Mouse (Mus musculus): ENCODE results near the gene Znhit3.
"Not testable (repeated sequence)": the region's sequence is repeated elsewhere in the genome, so short reads cannot be mapped to it uniquely, and the experiment has no call there.

Znhit3 gene

DNA sequence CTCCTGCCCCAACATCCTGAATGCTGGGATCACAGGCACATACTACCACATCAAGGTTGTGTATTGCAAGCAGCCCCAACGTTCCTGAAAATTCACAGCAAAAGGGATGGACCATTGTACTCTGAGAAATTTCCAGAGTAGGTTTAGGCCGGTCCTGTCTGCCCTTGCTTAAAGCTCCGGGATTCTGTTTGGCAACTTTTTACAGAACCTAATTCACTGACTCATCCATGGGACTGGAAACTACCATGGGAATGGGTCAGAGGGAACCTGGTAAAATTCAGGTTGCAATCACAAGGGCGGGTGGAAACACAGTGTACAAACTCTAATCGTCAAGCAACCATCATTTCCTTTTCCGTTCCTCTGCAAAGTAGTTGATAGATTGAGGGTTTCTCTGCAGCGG lies 3.8 kb upstream of the Znhit3 start:
- peak; percentile 47 for DNase-seq (ENCODE audit: low read depth)

DNA sequence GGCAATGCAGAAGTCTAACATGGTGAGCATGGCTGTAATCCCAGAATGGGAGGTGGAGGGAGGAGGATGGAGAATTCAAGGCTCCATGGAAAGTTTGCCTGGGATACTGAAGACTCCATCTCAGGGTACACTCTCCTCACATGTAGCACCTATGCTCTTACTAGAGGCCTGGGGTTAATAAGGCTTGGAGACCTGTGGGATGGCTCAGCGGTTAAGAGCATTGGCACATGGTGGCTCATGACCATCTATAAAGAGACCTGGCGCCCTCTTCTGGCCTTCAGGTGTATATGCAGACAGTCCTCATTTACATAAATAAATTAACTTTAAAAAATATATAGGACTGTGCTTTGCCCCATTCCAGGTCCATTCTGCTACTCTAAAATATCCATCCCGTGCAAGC lies 3.1 kb upstream of the Znhit3 start:
- peak; percentile 63 for DNase-seq (ENCODE audit: low read depth)

- peak; percentile 96 for DNase-seq (ENCODE audit: low read depth)
These were observed 2.3 kb upstream of the Znhit3 start for GRCm38 (mm10) chr11:84918425-84918824.

- peak; percentile 60 for DNase-seq (ENCODE audit: low read depth)
These were observed 636 bp upstream of the Znhit3 start for GRCm38 (mm10) chr11:84916703-84917300.

GRCm38 (mm10) chr11:84914673-84915072 lies 1.5 kb downstream of the Znhit3 start:
- DNase-seq (ENCODE audit: low read depth), result no peak

DNA sequence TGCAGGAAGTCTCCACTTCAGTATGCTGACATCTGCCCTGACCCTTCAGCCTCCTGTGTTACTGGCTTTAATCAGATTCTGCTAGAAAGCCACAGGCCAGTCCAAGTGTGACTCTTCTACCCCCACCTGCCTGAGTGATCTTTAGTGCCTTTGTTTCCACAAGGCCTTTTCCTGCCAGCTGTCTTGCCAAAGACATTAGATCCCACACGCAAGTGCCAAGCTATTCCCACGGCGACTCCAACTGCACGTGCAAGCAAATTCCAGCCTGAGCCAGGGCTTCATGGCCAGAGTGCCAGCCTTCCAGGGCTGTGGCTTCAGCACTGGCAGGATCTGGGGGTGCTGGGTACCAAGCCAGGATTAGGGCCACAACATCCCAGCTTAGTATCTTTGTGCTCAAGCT lies 5.8 kb downstream of the Znhit3 start:
- no peak for DNase-seq (ENCODE audit: low read depth)

DNA sequence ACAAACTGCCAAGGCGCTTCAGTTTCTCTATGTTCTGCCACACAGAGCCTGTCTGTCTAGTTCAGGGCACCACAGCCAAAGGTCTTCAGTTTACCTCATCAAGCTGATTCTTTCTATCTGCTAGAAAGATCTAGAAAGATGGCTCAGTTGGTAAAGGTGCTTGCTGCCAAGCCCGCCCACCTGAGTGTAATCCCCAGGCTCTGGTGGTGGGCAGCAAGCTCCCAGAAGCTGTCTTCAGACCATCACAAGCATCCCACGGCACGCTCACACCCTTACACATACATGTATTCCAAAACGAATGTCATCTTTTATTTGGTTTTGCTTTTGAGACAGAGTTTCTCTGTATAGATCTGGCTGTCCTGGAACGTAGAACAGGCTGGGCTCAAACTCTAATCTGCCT lies 7.7 kb downstream of the Znhit3 start:
- no peak for DNase-seq (ENCODE audit: low read depth)

DNA sequence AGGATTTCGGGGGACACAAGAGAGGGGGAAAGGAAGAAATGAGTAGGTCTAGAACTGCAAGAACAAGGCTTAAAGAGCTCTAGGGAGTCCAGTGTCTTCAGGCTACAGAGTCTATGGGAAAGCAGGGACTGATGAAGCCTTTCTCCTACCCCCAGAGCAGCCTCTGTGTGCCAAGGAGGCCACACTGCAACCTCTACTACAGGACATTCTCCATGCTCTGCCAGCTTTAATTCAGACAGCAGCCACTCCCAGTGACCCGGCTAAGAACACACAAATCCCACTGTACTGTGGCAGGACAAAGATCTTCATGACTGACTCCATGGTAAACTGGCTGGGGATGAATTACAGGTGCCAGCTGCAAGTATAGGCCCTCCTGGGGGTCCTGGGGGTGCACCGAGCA lies 9.1 kb downstream of the Znhit3 start:
- no peak for DNase-seq (ENCODE audit: low read depth)

GRCm38 (mm10) chr11:84904597-84905144 lies 11.5 kb downstream of the Znhit3 start:
- DNase-seq (ENCODE audit: low read depth), result no peak

- DNase-seq (ENCODE audit: low read depth), result no peak
These were observed 23.1 kb downstream of the Znhit3 start for GRCm38 (mm10) chr11:84893113-84893512.

DNA sequence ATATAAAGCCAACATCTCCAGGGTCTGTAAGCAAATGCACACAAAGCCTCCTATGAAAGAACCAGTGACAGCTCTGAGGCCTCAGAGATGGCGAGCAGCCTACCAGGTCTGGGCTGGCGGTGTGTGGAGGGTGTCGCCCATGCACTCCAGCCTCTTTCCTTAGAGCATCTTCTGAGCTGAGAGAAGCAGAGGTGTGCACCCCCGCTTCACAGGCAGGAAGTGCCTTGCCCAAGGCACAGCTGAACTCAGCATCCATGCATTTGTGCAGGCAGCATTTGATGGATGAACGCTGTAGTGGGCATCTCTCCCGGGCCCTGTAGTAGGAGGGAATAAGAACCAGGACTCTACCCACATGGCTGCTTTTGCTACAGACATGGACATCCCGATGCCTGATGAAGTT lies 24.5 kb downstream of the Znhit3 start:
- DNase-seq (ENCODE audit: low read depth), result no peak

- no peak for DNase-seq (ENCODE audit: low read depth)
These were observed 26.7 kb downstream of the Znhit3 start for GRCm38 (mm10) chr11:84889492-84889891.

DNA sequence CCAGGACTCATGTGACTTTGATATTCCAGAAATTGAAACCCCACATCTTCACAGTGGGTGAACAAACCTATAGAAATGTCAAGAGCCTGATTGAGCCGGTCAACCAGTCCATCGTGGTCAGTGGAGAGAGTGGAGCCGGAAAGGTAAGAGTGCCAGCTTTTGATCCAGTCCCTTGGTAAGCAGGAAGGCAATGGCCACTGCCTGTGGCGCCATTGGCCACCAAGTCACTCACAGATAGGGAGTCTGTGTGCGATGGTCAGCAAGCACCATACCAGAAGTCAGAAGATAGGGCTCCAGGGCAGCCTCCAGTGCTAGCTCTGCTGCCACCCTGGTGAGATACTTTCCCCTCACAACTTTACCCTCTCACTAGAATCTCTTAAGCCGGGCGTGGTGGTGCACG lies 28.1 kb downstream of the Znhit3 start:
- DNase-seq (ENCODE audit: low read depth), result no peak

DNA sequence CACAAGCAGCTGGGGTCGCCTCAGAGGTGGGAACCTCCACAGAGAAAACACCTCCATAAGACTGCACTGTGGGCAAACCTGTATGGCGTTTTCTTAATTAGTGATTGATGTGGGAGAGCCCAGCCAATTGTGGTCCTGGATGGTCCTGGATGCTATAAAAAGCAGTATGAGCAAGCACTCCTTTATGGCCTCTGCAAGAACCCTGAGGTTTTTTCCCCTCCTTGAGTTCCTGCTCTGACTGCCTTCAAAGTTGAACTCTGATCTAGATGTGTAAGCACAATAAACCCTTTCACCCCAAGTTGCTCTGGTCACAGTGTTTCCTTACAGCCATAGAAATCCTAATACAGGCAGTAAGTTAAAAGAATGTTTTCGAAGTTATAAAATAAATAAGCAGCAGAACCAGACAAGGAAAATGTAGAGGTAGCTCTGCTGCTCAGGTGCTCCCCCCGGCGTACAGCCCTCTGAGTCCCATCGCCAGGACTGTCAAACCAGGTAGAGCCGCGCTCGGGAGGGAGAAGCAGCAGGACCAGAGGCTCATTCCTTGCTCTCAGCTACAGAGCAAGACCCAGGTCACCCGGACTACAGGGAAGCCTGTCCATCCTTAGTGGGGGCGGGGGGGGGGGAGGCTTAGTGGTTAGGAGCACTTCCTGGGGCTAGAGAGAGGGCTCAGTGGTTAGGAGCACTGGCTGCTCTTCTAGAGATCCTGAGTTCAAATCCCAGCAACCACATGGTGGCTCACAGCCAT lies 29.2 kb downstream of the Znhit3 start:
- no peak for DNase-seq (ENCODE audit: low read depth)

DNA sequence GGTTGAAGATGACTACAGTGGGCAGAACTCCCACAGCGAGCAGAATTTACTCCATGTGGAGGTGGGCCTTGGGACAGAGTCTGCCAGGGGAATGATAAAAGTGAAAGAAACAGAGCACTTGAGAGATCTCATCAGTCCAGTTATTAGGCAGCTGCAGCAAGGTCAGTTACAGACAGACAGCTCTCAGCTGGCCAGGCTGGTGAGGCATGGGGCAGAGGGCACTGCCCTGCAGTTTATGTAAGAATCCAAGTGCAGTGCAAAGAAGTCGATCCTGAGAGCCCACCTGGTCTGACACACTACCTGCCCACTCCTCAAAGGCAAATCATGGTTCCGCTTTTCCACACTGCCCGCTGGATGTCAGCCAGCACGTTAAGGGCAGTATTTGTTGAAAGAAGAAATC lies 29.9 kb downstream of the Znhit3 start:
- no peak for DNase-seq (ENCODE audit: low read depth)

- DNase-seq (ENCODE audit: low read depth), result no peak
These were observed 30.9 kb downstream of the Znhit3 start for GRCm38 (mm10) chr11:84885238-84885637.

GRCm38 (mm10) chr11:84882346-84882745 lies 33.8 kb downstream of the Znhit3 start:
- DNase-seq (ENCODE audit: low read depth), result no peak

- DNase-seq (ENCODE audit: low read depth), result no peak
These were observed 35.2 kb downstream of the Znhit3 start for GRCm38 (mm10) chr11:84880971-84881370.

DNA sequence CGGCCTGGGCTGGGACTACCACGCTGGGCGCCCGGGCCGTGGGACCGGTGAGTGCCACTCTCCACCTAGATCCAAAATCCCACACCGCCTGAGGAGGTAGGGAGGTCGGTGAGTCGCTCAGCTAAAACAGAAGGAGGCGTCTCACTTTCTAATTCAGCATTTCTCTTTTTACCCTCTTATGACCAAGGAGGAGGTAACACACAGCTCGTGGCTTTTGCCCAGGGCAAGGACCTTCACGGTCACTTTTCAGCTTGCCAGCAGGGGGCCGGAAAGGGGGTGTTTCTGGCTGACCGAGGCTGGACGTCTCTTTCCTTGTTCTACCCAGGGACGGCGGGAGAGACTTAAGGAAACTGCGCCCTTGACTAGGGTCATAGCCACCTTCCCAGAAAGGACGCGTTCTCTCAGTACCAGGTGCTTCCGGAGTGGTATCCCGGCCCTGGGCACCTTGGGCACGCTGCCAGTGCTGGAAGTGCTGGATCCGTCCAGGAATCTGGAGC lies 35.7 kb downstream of the Znhit3 start:
- DNase-seq (ENCODE audit: low read depth), result peak; percentile 76

DNA sequence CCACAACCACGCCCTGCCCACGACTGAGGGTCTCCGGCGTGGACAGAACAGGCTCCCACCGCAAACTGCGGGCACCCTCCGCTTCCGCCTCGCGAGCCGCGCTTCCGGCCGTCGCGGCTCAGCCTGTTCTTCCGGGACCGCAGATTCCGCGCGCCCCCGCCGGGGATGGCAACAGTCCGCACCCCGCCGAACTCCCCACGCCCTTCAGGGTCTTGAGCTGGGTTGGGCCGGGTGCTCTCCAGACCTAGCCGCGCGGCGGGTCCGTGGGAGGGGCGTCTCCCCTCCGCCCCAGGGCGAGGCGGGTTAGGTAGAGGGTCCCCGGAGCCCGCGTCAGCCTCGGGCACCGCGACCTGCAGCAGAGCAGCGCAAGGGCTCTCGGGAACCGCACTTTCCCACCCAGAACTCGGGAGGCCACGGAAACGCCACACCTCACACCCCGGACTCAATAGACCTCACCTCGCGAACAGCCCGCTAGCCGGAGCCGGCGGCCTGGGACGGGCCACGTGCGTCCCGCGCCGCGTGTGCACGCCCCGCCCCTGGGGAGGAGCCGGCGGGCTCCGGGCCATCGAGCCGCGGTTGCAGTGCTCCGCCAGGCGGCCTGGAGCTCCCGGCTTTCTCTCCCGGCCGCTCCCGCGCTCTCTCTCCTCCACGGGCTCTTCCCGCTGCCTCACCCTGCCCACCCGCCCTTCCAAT lies 36.2 kb downstream of the Znhit3 start, which contains the start of the genes Myo19 and Pigw:
Myo19 (plus strand) TSS at position 377 of the 693 bp plus-strand sequence.
Pigw (minus strand) TSS at position 514 of the 693 bp plus-strand sequence.
- peak; percentile 93 for DNase-seq (ENCODE audit: low read depth)

DNA sequence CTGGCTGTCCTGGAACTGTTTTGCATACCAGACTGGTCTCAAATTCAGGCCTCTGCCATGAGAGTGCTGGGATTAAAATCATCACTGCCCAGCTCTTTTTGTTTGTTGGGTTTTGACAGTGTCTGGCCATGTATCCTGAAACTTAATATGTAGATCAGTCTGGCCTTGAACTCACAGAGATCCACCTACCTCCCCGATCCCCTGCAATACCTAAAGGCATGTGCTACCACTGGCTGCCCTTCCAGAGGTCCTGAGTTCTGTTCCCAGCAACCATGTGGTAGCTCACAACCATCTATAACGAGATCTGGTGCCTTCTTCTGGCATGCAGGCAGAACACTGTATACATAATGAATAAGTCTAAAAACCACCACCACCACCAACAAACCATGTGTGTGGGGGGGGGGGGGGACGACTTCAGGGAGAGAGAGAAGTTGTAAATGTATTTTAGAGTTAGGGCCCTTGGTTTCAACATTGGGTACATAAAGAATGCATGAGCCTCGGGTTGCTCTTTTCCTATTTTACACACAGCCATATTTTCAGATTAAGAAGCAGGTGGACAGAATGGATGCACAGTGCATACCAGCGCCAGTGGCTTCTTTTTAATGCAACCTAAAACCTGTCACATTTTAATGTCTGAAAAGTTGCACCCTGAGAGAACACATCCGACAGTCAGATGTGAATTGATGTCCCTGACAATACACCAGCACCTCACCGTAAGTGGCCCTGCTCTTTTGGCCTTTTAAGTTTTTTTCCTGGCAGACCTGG lies 37.0 kb downstream of the Znhit3 start:
- peak; percentile 23 for DNase-seq (ENCODE audit: low read depth)

GRCm38 (mm10) chr11:84876020-84876419 lies 40.1 kb downstream of the Znhit3 start:
- not testable (repeated sequence) for DNase-seq (ENCODE audit: low read depth)
